Mouse (Mus musculus): ENCODE data around the gene Stxbp3.
A peak's percentile ranks its signal among the peaks of the same experiment; 100 is the strongest.
"Not testable (repeated sequence)": the region's sequence is repeated elsewhere in the genome, so short reads cannot be mapped to it uniquely, and the experiment has no call there.

Stxbp3 gene

DNA sequence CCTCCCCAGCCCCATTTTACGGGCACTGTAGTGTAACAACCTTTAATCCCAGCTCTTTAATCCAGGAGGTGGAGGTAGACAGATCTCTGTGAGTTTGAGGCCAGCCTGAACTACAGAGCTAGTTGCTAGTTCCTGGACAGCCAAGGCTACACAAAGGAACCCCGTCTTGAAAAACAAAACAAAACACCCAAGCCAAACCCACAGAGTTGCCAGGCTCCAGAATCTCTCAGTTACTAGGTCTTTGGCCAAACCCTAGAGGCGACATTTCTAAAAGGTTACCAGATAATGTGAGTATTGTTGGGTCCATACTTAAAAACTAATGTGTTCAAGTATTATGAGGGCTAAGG, 16.8 kb upstream of the Stxbp3 start:
- no peak for DNase-seq (ENCODE audit: low spot score in 2 of 2)

- no peak for DNase-seq (ENCODE audit: low spot score in 2 of 2)
These were observed 16.2 kb upstream of the Stxbp3 start for GRCm38 (mm10) chr3:108856386-108857123.

GRCm38 (mm10) chr3:108855864-108856263, 15.5 kb upstream of the Stxbp3 start:
- DNase-seq (ENCODE audit: low spot score in 2 of 2), result no peak

DNA sequence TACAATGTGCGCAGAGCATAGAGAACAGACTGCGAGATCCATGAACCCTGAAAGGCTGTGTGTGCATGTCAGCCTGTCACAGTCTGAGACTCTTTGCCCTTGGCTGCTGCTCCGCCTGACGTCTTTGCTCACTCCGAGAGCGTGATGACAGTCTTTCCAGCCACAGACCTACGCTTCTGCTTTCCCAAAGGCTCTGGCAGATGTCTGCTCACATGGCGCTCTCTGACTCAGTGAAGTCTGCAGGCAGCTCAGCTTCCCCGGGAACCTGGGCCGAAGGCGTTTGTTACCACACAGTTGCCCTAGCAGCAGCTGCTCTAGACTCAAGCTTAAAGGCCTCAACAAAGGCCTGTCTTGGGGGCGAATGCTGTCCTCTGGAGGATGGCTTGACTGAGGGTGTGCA, 15.0 kb upstream of the Stxbp3 start:
- DNase-seq (ENCODE audit: low spot score in 2 of 2), result peak; percentile 48 to 69

- no peak for DNase-seq (ENCODE audit: low spot score in 2 of 2)
These were observed 12.9 kb upstream of the Stxbp3 start for GRCm38 (mm10) chr3:108853266-108853665.

- no peak for DNase-seq (ENCODE audit: low spot score in 2 of 2)
These were observed 11.8 kb upstream of the Stxbp3 start for GRCm38 (mm10) chr3:108851996-108852697.

DNA sequence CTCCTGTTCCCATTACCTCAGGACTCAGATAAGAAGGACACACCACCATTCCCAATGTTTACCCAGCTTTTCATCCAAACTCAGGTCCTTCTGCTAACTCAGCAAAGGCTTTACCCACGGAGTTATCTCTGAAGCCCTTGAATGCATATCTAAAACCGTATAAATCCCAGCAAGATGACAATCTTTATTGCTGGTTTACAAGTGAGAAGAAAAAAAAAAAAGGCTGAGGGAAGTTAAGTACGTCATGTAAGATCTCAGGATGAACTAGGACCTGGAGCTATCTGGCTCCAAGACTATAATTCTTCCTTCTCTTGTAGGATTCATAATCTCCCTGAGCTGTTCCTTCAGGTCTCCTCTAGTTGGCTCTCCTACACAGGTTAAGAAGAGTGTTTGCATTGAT, 11.2 kb upstream of the Stxbp3 start:
- DNase-seq (ENCODE audit: low spot score in 2 of 2), result no peak

GRCm38 (mm10) chr3:108851075-108851474, 10.7 kb upstream of the Stxbp3 start:
- no peak for DNase-seq (ENCODE audit: low spot score in 2 of 2)

DNA sequence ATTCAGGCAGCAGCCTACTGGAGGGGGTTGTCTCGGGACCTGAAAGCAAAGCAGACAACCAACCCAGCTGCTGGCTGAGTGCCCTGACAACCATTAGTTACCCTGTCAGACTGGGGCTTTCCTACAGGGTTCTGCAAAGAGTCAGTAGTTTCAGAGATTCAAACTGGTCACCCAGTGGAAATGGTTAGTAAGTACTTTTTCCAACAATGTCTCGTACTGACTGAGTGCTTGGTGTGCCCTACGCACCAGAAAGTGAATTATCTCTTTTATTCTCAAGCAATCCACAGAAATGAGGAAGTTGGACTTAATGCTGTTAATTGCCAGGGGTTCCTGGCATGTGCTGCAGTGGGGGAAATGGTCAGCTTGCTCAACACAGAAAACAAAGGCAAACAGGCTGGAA, 10.2 kb upstream of the Stxbp3 start:
- no peak for DNase-seq (ENCODE audit: low spot score in 2 of 2)

- DNase-seq (ENCODE audit: low spot score in 2 of 2), result no peak
These were observed 6.3 kb upstream of the Stxbp3 start for GRCm38 (mm10) chr3:108846616-108847015.

GRCm38 (mm10) chr3:108844521-108844920, 4.2 kb upstream of the Stxbp3 start:
- no peak for DNase-seq (ENCODE audit: low spot score in 2 of 2)

- DNase-seq (ENCODE audit: low spot score in 2 of 2), result no peak
These were observed 3.7 kb upstream of the Stxbp3 start for GRCm38 (mm10) chr3:108844026-108844425.

DNA sequence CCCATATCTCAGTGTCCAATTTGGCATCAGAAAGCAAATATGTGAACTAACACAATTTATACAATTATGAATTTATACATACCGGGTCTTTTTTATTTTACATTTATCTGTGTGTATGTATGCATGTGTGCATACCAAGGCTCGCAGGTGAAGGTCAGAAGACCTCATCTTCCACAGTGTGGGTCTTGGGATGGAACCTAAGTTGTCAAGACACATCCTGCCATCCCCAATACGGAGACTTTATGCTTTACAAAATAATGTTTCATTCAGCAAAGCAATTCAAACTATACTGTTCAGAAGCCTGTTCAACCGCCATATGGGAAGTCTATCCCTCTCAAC, 359 bp upstream of the Stxbp3 start:
- DNase-seq (ENCODE audit: low spot score in 2 of 2), result no peak

GRCm38 (mm10) chr3:108839647-108839999, 703 bp downstream of the Stxbp3 start:
- DNase-seq (ENCODE audit: low spot score in 2 of 2), result no peak

GRCm38 (mm10) chr3:108838980-108839379, 1.3 kb downstream of the Stxbp3 start:
- no peak for DNase-seq (ENCODE audit: low spot score in 2 of 2)

DNA sequence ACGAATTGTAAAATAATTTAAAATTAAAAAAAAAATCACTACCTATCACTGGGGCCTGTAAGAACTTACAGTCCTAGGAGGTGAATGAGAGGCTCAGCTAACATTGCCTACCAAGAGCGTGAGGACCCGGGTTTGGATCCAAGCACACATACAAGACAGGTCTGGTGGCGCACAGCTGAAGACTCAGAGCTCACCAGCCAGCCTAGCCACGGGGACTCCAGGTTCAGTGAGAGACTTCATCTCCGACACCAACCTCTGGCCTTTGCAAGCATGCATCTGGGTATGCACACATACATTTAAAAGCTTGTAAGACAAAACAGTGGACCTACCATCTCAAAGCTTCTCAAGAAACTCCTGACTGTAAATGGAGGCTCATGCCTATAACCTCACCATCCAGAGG, 3.4 kb downstream of the Stxbp3 start:
- DNase-seq (ENCODE audit: low spot score in 2 of 2), result no peak

DNA sequence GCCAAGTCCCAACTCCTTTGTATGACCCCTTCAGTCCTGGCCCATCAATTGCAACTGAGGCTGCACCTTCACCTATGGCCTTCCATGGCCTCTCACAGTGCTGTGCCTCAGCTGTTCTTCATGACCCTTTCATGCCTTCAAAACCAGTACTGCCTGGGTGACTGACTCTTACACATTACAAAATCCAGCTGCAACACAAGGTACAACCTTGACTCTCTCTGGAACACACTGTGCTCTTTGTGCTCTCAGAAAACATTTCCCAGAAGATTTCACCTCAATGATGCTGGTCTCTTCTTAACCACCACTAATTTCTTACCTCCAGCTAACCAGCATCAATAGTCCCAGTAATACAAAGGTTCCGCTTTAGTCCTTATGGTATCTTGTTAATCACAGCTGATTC, 6.6 kb downstream of the Stxbp3 start:
- not testable (repeated sequence) for DNase-seq (ENCODE audit: low spot score in 2 of 2)

- no peak for DNase-seq (ENCODE audit: low spot score in 2 of 2)
These were observed 8.6 kb downstream of the Stxbp3 start for GRCm38 (mm10) chr3:108831750-108832149.

GRCm38 (mm10) chr3:108830493-108830892, 9.8 kb downstream of the Stxbp3 start:
- DNase-seq (ENCODE audit: low spot score in 2 of 2), result no peak

- no peak for DNase-seq (ENCODE audit: low spot score in 2 of 2)
These were observed 24.7 kb downstream of the Stxbp3 start for GRCm38 (mm10) chr3:108815631-108816030.

DNA sequence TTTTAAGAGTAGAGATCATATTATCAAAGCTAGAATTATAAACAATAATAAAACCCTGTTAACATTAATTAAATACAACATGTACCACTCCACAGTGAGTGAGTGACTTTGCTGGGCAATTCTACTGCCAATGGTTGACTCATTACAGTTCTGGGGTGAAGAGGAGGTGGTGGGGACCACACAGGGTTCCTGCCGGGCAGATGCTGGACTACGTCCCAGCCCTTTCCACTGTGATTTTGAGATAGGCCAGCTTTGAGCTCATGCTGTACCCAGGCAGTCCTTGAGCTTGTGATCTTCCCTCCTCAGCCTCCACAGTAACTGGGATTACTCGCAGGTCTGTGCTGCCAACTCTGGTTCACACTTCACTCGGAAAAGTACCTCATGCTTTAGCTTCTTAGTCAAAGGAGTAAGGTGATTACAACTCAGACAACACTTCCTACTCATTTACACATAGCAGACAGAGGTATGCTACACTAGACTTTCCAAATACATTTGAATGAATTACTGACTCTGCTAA, 29.5 kb downstream of the Stxbp3 start:
- no peak for DNase-seq (ENCODE audit: low spot score in 2 of 2)

GRCm38 (mm10) chr3:108805622-108806021, 34.7 kb downstream of the Stxbp3 start:
- DNase-seq (ENCODE audit: low spot score in 2 of 2), result no peak

DNA sequence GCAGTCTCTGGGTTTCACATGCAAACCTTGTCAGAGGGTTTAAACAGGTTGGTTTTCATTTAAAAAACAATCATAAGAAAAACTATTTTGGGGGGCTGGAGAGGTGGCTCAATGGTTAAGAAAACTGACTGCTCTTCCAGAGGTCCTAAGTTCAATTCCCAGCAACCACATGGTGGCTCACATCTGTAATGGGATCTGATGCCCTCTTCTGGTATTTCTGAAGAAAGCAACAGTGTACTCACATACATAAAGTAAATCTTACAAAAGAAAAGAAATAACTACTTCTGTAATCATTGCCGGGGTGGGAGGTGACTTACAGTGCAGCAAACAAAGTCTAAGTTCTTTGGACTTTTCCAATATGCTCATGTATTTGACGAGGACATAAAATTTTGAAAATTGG, 42.0 kb downstream of the Stxbp3 start:
- no peak for DNase-seq (ENCODE audit: low spot score in 2 of 2)

DNA sequence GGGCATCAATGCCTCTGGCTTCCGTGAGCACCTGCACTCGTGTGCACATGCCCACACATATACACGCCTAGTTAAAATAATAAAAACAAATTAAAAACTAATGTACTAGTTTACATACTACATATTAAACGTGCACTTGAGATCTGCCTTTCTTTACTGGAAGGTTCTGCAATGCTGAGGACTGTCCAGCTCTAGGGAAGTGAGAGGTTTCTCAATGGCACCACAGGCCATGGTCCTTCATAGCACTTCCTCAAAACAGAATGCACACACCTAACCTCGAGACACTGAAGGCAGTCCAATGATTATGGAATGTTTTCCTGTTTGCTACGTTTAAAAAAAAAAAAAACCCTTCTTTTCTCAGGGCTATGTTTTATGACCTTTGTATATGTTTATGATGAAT, 42.6 kb downstream of the Stxbp3 start:
- no peak for DNase-seq (ENCODE audit: low spot score in 2 of 2)

All from frontal cortex, postnatal 25 days (tissue).